Mouse (Mus musculus): Measurements from ENCODE around the gene 4933424G06Rik. TPM values are rescaled to one million over a fixed set of nuclear protein-coding genes. Genes with fewer than 3 reads are reported as not detected.

The 4933424G06Rik gene
- polyA plus RNA-seq, 1 experiment from 2014 or later, result not detected

DNA sequence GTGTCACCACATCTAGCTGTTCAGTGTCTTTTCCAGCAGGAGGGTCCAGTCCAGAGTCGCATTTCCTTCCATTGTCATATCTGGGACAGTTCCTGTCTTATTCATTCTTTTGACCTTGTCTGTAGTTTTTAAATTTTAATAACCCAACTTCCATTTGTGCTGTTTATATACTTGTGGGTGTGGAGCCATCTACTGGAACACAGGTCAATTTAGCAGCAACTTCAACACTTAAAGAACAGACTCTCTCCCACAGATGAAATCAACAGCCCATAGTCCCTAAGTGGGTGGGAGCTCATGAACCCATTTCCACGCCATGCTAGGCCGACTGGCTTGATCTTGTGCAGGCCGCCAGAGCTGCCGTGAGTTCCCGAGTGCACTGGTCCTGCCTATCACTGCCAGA is 13.5 kb upstream of the 4933424G06Rik start:
- peaks cover 44% of the 10 kb centered on the region for H3K36me3 ChIP-seq (ENCODE audit: control insufficient read depth, insufficient read depth, low read length)
- no peak for ATAC-seq (ENCODE audit: insufficient number of reproducible peaks, insufficient read depth, low FRiP score, low read depth)
- no peak overlapping the region for H3K4me3 ChIP-seq (ENCODE audit: low read depth, low read length)
- H3K4me1 ChIP-seq (ENCODE audit: control insufficient read depth, insufficient read depth, low read length), result peaks cover 6% of the 10 kb centered on the region; the same call in 1 of the 2 replicates
- H3K4me2 ChIP-seq (replicated peaks; ENCODE audit: low read depth, low read length), result no peak overlapping the region
- no peak overlapping the region for H3K9ac ChIP-seq (replicated peaks; ENCODE audit: low read depth, low read length)
- H3K27ac ChIP-seq (ENCODE audit: low read length), result no peak overlapping the region
- H3K9me3 ChIP-seq (ENCODE audit: control insufficient read depth, low read depth, low read length), result no peaks in the 10 kb centered on the region
- H3K27me3 ChIP-seq (ENCODE audit: control insufficient read depth, insufficient read depth, low read length), result no peaks in the 10 kb centered on the region
- WGBS, result 54% methylated on average over 6 of the region's 6 CpGs

- H3K27me3 ChIP-seq (ENCODE audit: control insufficient read depth, insufficient read depth, low read length), result no peaks in the 10 kb centered on the region
- 77% methylated on average over 5 of the region's 5 CpGs for WGBS
- no peak for ATAC-seq (ENCODE audit: insufficient number of reproducible peaks, insufficient read depth, low FRiP score, low read depth)
Observed at GRCm38 (mm10) chr1:36697030-36697429, 12.9 kb upstream of the 4933424G06Rik start.

GRCm38 (mm10) chr1:36707166-36707565 is 2.8 kb upstream of the 4933424G06Rik start:
- ATAC-seq (ENCODE audit: insufficient number of reproducible peaks, insufficient read depth, low FRiP score, low read depth), result no peak
- Histone ChIP-seq H3K27me3 (ENCODE audit: control insufficient read depth, insufficient read depth, low read length) (no peaks in the 10 kb centered on the region), H3K27ac (ENCODE audit: low read length) (no peak overlapping the region), H3K4me2 (replicated peaks; ENCODE audit: low read depth, low read length) (no peak overlapping the region), H3K9me3 (ENCODE audit: control insufficient read depth, low read depth, low read length) (no peaks in the 10 kb centered on the region), H3K4me1 (ENCODE audit: control insufficient read depth, insufficient read depth, low read length) (peaks cover 11% of the 10 kb centered on the region), H3K4me3 (ENCODE audit: low read depth, low read length) (no peak overlapping the region), H3K36me3 (ENCODE audit: control insufficient read depth, insufficient read depth, low read length) (peaks cover 41% of the 10 kb centered on the region), H3K9ac (replicated peaks; ENCODE audit: low read depth, low read length) (no peak overlapping the region)
- 75% methylated on average over 2 of the region's 2 CpGs for WGBS

More at GRCm38 (mm10) chr1:36697030-36697429, 12.9 kb upstream of the 4933424G06Rik start:
- Histone ChIP-seq H3K9ac (replicated peaks; ENCODE audit: low read depth, low read length) (no peak overlapping the region), H3K27ac (ENCODE audit: low read length) (no peak overlapping the region), H3K36me3 (ENCODE audit: control insufficient read depth, insufficient read depth, low read length) (peaks cover 50% of the 10 kb centered on the region), H3K4me1 (ENCODE audit: control insufficient read depth, insufficient read depth, low read length) (peaks cover 4% of the 10 kb centered on the region; the same call in 1 of the 2 replicates), H3K4me3 (ENCODE audit: low read depth, low read length) (no peak overlapping the region), H3K4me2 (replicated peaks; ENCODE audit: low read depth, low read length) (no peak overlapping the region), H3K9me3 (ENCODE audit: control insufficient read depth, low read depth, low read length) (no peaks in the 10 kb centered on the region)

DNA sequence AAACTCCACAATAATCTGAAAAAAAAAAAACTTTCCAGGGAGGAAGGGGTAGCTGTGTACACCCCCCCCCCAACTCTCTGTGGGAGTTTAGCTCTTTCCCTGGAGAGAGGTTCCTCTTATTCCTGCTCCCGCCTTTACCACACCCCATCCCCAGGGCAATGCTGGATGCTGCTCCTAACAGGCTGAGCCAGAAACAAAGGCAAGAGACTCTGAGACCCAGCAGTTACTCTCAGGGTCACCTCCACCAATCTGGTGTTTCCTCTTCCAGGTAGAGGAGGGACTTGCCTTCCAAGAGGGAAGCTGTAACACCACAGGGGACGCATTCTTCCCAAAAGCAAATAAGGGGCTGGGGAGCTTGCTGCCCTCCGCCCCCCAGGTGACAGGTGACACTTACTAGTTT is 2.2 kb upstream of the 4933424G06Rik start:
- H3K36me3 ChIP-seq (ENCODE audit: control insufficient read depth, insufficient read depth, low read length), result peaks cover 35% of the 10 kb centered on the region
- H3K4me1 ChIP-seq (ENCODE audit: control insufficient read depth, insufficient read depth, low read length), result peaks cover 11% of the 10 kb centered on the region
- H3K27ac ChIP-seq (ENCODE audit: low read length), result no peak overlapping the region
- no peak for ATAC-seq (ENCODE audit: insufficient number of reproducible peaks, insufficient read depth, low FRiP score, low read depth)
- no peaks in the 10 kb centered on the region for H3K9me3 ChIP-seq (ENCODE audit: control insufficient read depth, low read depth, low read length)
- H3K4me3 ChIP-seq (ENCODE audit: low read depth, low read length), result no peak overlapping the region
- no peaks in the 10 kb centered on the region for H3K27me3 ChIP-seq (ENCODE audit: control insufficient read depth, insufficient read depth, low read length)
- no peak overlapping the region for H3K9ac ChIP-seq (replicated peaks; ENCODE audit: low read depth, low read length)
- no peak overlapping the region for H3K4me2 ChIP-seq (replicated peaks; ENCODE audit: low read depth, low read length)
- WGBS, result 57% methylated on average over 3 of the region's 3 CpGs

DNA sequence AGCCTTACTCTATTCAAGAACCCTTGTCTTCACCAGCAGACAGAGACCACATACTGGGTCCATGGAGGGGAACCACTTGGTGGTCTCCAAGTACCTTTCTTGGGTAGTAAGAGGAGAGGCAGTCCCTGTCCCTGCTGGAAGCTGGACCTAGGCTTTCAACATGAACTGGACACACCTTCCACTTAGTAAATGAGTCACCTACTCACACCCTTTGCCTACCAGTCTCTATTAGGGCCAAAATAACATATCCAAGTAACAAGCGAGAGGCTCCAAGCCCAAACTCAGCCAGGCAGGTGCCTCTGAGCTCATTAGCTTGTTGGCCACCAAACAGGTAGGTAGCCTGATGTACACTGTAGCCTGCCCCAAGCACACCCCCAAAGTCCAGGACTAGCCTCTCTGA is 1.3 kb upstream of the 4933424G06Rik start:
- WGBS, result 86% methylated on average over 1 of the region's 1 CpGs
- H3K4me1 ChIP-seq (ENCODE audit: control insufficient read depth, insufficient read depth, low read length), result peaks cover 11% of the 10 kb centered on the region
- no peak overlapping the region; the same call in 1 of the 2 replicates for H3K27ac ChIP-seq (ENCODE audit: low read length)
- H3K9me3 ChIP-seq (ENCODE audit: control insufficient read depth, low read depth, low read length), result no peaks in the 10 kb centered on the region
- H3K27me3 ChIP-seq (ENCODE audit: control insufficient read depth, insufficient read depth, low read length), result no peaks in the 10 kb centered on the region
- H3K4me3 ChIP-seq (ENCODE audit: low read depth, low read length), result peak overlapping the region; percentile 95
- H3K9ac ChIP-seq (replicated peaks; ENCODE audit: low read depth, low read length), result peak overlapping the region; percentile 97
- peaks cover 26% of the 10 kb centered on the region for H3K36me3 ChIP-seq (ENCODE audit: control insufficient read depth, insufficient read depth, low read length)
- no peak for ATAC-seq (ENCODE audit: insufficient number of reproducible peaks, insufficient read depth, low FRiP score, low read depth)
- H3K4me2 ChIP-seq (replicated peaks; ENCODE audit: low read depth, low read length), result peak overlapping the region; percentile 72

- H3K36me3 ChIP-seq (ENCODE audit: control insufficient read depth, insufficient read depth, low read length), result peaks cover 22% of the 10 kb centered on the region; the same call in 1 of the 2 replicates
- peak; percentile 53 for ATAC-seq (ENCODE audit: insufficient number of reproducible peaks, insufficient read depth, low FRiP score, low read depth)
- peak overlapping the region; percentile 95 for H3K4me3 ChIP-seq (ENCODE audit: low read depth, low read length)
- WGBS, result under 1% methylated on average over 33 of the region's 33 CpGs
- H3K4me1 ChIP-seq (ENCODE audit: control insufficient read depth, insufficient read depth, low read length), result peaks cover 11% of the 10 kb centered on the region
- no peaks in the 10 kb centered on the region for H3K9me3 ChIP-seq (ENCODE audit: control insufficient read depth, low read depth, low read length)
- peak overlapping the region; percentile 97 for H3K9ac ChIP-seq (replicated peaks; ENCODE audit: low read depth, low read length)
- peak overlapping the region; percentile 80 for H3K27ac ChIP-seq (ENCODE audit: low read length)
- H3K27me3 ChIP-seq (ENCODE audit: control insufficient read depth, insufficient read depth, low read length), result no peaks in the 10 kb centered on the region
- peak overlapping the region; percentile 72 for H3K4me2 ChIP-seq (replicated peaks; ENCODE audit: low read depth, low read length)
Observed at GRCm38 (mm10) chr1:36709055-36709853, 695 bp upstream of the 4933424G06Rik start.

GRCm38 (mm10) chr1:36711104-36711503 is 1.2 kb downstream of the 4933424G06Rik start:
- H3K4me3 ChIP-seq (ENCODE audit: low read depth, low read length), result no peak overlapping the region

DNA sequence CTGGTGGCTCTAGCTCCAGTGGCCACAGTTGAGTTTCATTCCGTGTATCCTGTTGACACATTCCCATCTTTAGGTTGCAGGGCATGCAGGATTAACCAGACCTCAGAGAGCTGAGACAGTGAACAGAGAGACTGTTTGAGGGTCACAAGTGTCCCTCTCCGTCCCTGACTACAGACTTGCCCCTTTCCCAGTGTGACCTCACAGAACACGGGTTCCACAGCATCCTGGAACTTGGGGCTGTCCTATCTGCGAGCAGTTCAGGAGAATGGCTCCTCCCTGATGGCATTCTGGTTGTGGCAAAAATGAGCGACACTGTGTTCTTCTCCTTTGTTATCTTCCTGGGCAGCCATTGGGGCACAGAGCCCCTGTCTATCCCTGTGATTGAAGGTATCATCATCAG is 4.4 kb downstream of the 4933424G06Rik start, which contains the start of gene Actr1b:
Actr1b (minus strand) TSS at position 112 of the 400 bp plus-strand sequence.
- Histone ChIP-seq H3K9me3 (ENCODE audit: control insufficient read depth, low read depth, low read length) (no peaks in the 10 kb centered on the region), H3K27me3 (ENCODE audit: control insufficient read depth, insufficient read depth, low read length) (no peaks in the 10 kb centered on the region), H3K27ac (ENCODE audit: low read length) (no peak within 1 kb of the TSS), H3K36me3 (ENCODE audit: control insufficient read depth, insufficient read depth, low read length) (no peaks in the 10 kb centered on the region), H3K4me3 (ENCODE audit: low read depth, low read length) (no peak within 1 kb of the TSS), H3K4me1 (ENCODE audit: control insufficient read depth, insufficient read depth, low read length) (no peaks in the 10 kb centered on the region), H3K4me2 (replicated peaks; ENCODE audit: low read depth, low read length) (no peak within 1 kb of the TSS), H3K9ac (replicated peaks; ENCODE audit: low read depth, low read length) (no peak within 1 kb of the TSS)
- WGBS, result 76% methylated on average over 5 of the region's 5 CpGs
- no peak for ATAC-seq (ENCODE audit: insufficient number of reproducible peaks, insufficient read depth, low FRiP score, low read depth)

More at GRCm38 (mm10) chr1:36711104-36711503, 1.2 kb downstream of the 4933424G06Rik start:
- Histone ChIP-seq H3K27me3 (ENCODE audit: control insufficient read depth, insufficient read depth, low read length) (no peaks in the 10 kb centered on the region), H3K36me3 (ENCODE audit: control insufficient read depth, insufficient read depth, low read length) (peaks cover 7% of the 10 kb centered on the region; the same call in 1 of the 2 replicates), H3K27ac (ENCODE audit: low read length) (no peak overlapping the region), H3K9me3 (ENCODE audit: control insufficient read depth, low read depth, low read length) (no peaks in the 10 kb centered on the region), H3K9ac (replicated peaks; ENCODE audit: low read depth, low read length) (no peak overlapping the region), H3K4me1 (ENCODE audit: control insufficient read depth, insufficient read depth, low read length) (peaks cover 11% of the 10 kb centered on the region), H3K4me2 (replicated peaks; ENCODE audit: low read depth, low read length) (no peak overlapping the region)
- WGBS, result 96% methylated on average over 2 of the region's 2 CpGs
- ATAC-seq (ENCODE audit: insufficient number of reproducible peaks, insufficient read depth, low FRiP score, low read depth), result no peak
